Mouse (Mus musculus): ENCODE measurements around the gene Ddhd1.
A peak's percentile ranks its signal among the peaks of the same experiment; 100 is the strongest.

Gene Ddhd1

DNA sequence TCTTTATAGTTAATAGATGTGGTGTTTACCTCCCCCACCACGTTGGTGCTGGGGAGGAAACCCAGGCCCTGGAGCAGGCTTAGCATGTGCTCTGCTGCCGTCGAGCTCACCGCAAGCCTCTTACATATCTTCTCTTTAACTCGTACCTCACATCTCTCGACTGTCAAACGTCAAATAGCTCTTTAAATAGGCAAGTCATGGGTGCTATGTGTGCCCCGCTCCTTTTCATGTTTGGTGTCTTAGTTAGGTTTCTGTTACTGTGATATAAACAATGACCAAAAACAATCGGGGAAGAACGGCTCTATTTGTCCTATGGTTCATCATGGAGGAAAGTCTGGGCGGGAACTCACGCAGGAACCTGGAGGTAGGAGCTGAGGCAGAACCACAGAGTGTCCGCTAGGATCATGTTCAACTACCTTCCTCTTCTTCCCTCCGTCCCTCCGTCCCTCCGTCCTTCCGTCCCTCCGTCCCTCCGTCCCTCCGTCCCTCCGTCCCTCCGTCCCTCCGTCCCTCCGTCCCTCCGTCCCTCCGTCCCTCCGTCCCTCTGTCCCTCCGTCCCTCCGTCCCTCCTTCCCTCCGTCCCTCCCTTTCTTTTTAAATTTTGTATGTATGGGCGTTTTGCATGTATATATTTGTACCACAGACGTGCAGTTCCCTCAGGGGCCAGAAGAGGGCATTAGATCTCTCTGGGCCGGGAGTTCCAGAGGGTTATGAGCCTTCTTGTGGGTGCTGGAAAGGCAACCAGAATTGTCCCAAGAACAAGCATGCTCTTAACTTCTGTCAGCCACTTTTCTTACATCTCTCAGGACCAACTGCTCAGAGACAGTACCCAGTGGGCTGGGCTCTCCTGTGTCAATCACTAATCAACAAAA lies 91.6 kb downstream of the Ddhd1 start:
- peak; percentile 41 to 63 for DNase-seq

DNA sequence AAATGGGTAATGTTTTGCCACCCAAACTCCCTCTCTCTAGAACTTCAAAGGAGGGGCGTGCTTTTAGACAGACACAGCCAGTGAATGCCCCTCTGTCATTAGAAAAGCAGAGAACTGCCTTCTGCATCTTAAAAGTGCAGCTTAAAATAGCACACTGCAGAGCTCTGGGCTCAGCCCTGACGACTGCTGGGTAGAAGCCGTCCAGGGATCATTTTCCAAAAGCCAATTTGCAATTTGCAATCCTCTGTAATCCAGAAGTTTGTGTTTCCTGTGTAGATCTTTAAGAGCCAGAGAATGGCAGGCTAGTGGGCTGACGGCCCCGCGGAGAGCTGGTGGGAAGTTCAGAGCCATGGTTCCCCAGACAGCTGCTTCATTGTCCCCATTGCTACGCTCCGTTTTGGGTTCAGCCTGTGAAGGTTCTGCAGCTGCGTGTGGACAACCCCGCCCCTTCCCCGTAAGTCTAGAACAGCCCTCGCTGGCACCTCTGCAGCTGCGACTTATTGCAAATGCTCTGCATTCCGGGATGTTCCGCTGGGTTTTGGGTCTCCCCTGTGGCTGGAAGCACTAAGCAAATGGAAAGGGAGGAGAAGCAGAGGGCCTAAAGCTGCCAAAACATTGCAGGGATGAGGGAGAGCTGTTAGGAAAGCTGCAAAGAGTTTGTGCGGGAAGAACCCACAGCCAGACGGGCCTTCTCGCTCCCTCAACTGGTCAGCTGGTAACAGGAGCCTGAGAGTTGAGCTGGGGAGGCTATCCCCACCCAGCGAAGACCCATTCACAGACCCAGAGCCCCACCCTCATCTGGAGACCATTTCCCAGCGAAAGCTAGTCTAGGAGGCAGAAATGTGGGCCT lies 92.5 kb downstream of the Ddhd1 start:
- peak in 1 of 2 experiments; percentile 6 for DNase-seq

DNA sequence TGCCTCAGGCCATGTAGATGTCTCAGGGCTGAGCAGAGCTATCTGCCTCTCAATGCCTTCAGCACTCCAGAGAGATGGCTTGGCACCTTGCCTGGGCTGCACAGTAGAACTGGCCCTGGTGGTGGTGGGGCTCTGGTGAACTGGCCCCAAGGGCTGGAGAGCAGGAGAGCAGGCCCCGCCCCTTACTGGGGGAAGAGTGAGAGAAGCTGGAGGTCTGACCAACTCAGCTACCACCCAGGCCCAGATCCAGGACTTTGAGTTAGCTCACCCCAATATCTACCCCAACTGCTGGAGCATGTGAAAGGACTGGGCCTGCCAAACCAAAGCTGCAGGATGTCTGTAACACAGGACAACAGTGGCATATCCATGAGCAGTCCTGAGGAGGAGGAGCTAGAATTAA lies 94.4 kb downstream of the Ddhd1 start:
- DNase-seq: no peak

DNA sequence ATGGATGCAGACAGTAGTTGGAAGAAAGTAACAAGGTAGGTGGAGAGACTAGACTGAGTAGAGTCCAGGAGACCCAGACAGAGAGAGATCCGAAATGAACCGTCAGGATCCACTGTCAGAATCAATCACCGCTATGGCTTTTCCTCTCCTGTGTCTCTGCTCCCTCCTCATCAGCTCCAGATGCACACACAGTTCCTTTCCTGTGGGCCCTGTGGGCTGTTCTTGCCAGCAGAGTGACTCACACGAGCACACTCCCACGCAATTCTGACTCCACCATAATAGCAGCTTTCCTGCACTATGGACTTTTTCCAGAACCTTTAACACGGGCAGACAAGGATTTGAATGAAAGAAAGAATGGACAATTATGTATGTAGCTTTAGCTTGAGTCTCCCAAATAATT lies 96.3 kb downstream of the Ddhd1 start:
- DNase-seq: no peak

DNA sequence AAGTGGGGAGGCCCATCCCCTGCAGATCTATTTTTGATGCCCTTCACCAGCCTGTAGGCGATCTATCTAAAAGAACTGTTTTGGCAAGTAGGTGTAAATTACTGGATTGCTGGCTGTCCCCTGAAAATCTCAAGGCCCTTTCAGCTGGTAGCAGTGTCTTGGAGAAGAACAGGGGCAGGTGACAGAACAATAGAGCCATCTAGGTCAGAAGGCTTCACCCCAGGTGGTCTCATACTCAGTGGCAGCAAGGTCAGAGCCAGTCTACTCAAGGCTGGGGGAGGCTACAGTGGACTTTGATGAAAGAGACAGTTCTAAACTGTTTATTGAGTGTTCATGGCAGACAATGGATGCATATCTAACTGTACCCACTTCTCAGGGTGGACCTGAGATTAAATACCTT lies 98.9 kb downstream of the Ddhd1 start:
- DNase-seq: no peak

DNA sequence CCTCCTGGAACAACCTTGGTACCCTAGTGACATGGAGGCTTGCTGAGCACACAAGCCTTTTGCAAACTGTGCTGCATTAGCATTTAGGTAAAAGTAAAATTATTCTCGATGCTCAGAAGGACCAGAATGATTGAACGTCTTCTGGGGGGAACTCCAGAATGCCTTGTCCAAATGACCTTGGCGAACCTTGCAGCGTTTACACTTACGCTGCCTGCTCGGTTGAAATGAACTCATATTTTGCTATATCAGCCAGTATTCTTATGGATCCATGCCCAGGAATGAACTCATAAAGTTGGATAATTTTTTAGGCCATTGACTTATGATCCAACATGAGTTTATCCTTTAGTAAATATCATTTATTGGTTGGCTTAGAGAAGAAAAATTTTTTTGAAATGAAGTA lies 103.6 kb downstream of the Ddhd1 start:
- no peak for DNase-seq

DNA sequence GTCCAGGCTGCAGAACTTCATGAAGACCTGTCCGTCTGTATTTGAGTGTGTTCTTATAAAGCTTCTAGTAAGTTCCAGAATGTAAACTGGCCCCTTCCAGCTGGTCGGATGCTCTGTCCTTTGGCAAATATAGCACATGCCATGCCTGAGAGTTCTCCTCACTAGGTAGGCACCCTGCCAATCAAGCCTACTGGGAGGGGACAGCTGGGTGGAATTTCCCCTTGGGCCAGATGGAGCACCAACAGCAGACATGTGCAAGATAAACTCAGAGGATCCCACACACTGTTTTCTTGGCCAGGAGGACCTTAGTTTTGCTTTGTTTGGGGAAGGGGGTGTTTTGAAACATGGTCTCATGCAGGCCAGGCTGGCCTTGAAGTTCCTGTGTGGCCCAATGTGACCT lies 104.1 kb downstream of the Ddhd1 start:
- no peak for DNase-seq

DNA sequence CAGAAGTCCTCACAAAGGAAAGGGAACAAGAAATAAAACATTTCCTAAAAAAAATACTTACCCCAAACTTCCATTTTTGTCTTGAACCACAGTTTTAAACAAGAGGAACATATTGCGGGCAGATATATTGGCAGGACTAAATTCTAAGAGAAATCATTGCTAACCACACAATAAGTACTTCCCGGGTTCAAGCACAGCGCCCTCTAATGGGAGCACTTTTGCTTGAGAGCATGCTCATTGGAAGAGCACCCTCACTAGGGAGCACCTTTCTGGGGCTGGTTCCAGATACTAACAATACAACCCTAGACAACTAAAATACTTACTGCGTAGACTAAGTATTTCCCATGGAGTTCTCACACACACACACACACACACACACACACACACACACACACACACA lies 105.5 kb downstream of the Ddhd1 start:
- DNase-seq: no peak

DNA sequence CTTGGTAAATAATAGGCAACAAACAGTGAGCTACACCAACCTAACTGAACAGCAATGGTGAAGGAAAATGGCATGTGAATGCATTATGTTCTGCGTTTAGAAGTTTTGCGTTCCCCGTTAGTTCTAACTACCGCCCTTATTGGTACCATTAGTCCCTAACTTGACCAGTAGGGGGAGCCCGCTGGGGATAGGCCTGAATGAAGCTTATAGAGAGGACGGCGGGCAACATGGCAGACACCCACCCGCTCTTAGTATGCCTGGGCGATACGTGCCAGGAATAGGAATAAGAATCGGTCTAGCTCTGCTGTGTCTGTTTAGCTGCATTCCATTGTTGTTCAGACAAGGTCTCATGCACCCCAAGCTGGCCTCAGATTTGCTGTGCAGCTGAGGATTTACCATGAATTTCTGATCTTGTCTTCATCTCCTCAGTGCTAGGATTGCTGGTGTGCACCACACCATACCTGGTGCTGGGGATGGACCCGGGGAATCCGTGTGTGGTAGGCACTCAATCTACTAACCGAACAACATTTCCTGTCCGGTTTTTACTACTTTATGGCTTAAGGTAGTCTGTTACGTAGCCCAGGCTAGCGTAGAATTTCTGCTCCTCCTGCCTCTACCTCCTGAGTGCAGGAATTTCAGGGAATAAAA lies 106.7 kb downstream of the Ddhd1 start:
- DNase-seq: peak in 1 of 2 experiments; percentile 14

DNA sequence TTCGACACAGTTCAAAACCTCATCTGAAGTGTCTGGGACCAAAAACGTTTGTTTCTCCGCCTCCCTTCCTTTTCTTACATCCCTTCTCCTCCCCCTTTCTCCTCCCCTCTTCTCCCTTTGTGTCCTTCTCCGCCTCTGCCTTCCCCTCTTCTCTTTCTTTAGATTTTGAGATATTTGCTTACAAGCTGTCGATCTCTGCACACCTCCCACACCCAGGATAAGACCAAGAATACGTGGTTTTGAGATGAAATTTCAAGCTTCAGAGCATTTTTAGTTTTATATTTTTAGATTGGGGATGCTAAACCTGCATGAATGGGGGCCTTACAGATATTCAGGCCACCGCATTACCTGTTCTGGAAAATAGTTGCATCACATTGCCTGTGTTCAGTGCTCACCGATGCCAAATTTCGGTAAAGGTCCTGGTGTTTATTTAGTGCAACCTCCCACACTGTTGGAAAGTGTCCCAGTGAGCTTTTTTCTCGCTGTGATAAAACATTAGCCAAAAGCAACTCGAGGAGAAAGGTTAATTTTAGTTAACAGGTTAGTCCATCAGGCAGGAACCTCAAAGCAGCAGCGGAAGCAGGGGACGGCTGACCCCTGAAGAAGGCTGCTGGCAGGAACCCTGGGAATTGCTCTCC lies 107.8 kb downstream of the Ddhd1 start:
- no peak for DNase-seq

DNA sequence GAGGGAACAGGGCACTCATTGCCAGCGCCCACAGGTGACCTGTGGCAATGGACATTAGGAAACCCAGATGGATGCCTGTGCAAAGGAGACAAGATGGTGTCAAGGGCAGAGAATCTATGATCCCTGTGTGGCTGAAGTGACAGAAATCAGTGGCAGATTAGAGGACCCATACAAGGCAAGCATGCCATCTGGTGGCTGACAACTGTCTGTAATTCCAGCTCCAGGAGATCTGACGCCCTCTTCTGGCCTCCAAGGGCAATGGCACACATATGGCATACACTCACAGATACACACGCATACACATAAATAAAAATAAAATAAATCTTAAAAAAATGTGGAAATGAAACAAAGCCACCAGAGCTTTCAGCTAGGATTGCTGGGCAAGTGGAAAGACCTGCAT lies 109.8 kb downstream of the Ddhd1 start:
- DNase-seq: no peak

DNA sequence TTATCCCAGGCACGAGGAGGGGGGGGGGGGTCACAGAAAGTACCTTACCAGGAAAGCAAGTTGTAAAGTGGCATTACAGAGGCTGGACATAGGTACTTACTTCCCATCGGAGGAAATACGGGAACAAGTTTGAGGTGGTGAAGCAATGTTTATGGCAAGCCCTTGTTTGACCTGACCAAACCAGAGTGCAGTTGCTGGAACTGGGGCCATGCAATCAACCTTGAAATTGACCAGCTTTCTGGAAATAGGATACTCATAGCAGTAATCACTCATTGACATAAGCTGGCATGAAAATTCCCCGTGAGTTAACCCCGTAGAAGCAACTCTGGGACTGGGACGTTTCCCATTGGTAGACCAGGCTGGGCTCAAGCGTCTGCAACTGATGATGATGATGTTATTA lies 113.0 kb downstream of the Ddhd1 start:
- DNase-seq: no peak

DNA sequence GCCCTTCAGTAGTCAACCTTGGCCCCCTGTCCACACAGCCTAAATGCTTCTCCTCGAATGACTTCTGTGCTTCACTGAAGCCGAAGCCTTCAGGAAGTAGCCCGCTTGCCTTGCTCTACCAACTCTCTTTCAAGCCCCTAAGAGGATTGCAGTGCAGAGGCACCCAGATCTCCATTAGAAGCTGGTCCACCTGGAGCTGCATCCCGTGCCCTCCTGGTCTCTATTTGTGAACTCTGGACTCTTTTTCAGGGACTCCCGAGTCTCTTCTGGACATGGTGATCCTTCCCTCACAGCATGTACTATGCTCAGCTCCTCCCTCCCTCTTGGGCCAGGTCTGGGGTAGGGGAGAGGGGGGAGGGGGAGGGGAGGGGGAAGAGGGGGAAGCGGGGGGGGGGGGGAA lies 113.9 kb downstream of the Ddhd1 start:
- no peak for DNase-seq

DNA sequence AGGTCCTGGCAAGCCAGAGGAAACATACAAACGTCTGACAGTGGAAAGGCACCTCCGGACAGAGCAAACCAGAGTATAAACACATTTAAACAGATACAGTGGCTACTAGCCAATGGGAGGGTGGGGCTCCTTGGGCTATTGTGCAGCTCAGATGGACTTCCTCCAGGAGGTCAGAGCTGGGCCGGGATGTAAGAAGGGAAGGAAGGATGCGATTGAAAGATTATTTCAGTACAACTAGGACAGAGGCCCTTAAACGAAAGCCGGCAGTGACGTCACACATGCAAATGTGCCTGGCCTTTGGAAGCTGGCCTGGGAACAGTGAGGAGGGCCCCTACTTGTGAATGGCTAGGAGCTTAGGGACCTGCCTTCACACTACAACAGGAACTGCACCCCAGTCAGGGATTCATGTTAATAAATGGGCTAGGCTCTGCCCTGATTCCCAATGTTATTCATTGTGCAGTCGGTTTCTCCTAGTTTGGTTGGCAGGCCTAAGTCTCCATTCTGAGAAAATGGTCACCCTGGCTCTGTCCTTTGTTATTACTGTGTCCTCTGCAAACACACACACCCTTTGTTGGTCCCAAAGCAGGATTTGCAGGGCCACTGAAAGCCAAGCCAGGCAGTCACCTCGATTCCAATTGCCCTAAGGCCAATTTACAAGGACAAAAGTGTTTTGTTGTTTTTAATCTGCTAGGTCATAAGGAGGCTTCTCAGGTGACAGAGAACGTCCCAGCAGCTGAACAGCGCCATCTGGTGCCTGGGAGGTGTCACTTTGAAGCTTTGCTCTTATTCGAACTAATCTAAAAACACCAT lies 118.1 kb downstream of the Ddhd1 start:
- DNase-seq: peak; percentile 7 to 13
